Mouse (Mus musculus) G1E (cell line): Measurements from ENCODE around the gene Cacna2d2.

Experiments used
- CTCF ChIP-seq: IDR thresholded peaks from 2 replicates; pipeline ENCODE4 v1.5.1; 2012; ENCODE audit warnings: low read depth, low read length, inconsistent platforms, mixed read lengths
- GATA1 ChIP-seq: IDR thresholded peaks from 2 replicates; pipeline ENCODE4 v1.6.1; 2012; ENCODE audit warnings: borderline replicate concordance, low read length, inconsistent platforms, mixed read lengths
- TAL1 ChIP-seq: conservative IDR thresholded peaks from 2 replicates; pipeline ENCODE4 v1.6.1; 2012; ENCODE audit warnings: low read depth, low read length, inconsistent platforms, mixed read lengths

GRCm38 (mm10) chr9:107547026-107547425, 147.6 kb downstream of the Cacna2d2 start, which contains the start of gene Zmynd10:
- no peak for TF ChIP-seq TAL1
- no peak for TF ChIP-seq CTCF
- TF ChIP-seq GATA1, result no peak
